Mouse (Mus musculus) layer of hippocampus, adult 9-11 months (tissue): Measurements from ENCODE around the gene Otud4.
"Not testable (repeated sequence)": the region's sequence is repeated elsewhere in the genome, so short reads cannot be mapped to it uniquely, and the experiment has no call there.

Experiments
- DNase-seq: peaks from one replicate; pipeline ENCODE4 v3.0.0; 2022

The Otud4 gene

GRCm38 (mm10) chr8:79638707-79639549 lies 490 bp upstream of the Otud4 start:
- DNase-seq, result peak; percentile 99

- DNase-seq, result no peak
Observed at GRCm38 (mm10) chr8:79641119-79641518, 1.7 kb downstream of the Otud4 start.

- DNase-seq, result no peak
Observed at GRCm38 (mm10) chr8:79649569-79649968, 10.2 kb downstream of the Otud4 start.

- no peak for DNase-seq
Observed at GRCm38 (mm10) chr8:79650158-79650814, 10.9 kb downstream of the Otud4 start.

- DNase-seq, result no peak
Observed at GRCm38 (mm10) chr8:79653736-79654135, 14.3 kb downstream of the Otud4 start.

- DNase-seq, result not testable (repeated sequence)
Observed at GRCm38 (mm10) chr8:79658715-79659114, 19.3 kb downstream of the Otud4 start.

- DNase-seq, result peak; percentile 19
Observed at GRCm38 (mm10) chr8:79676461-79676860, 37.0 kb downstream of the Otud4 start.

- no peak for DNase-seq
Observed at GRCm38 (mm10) chr8:79679005-79679404, 39.6 kb downstream of the Otud4 start.

- DNase-seq, result not testable (repeated sequence)
Observed at GRCm38 (mm10) chr8:79680083-79680482, 40.7 kb downstream of the Otud4 start.

- no peak for DNase-seq
Observed at GRCm38 (mm10) chr8:79680555-79680954, 41.1 kb downstream of the Otud4 start.

- no peak for DNase-seq
Observed at GRCm38 (mm10) chr8:79680965-79681364, 41.5 kb downstream of the Otud4 start.

GRCm38 (mm10) chr8:79685927-79686326 lies 46.5 kb downstream of the Otud4 start:
- DNase-seq, result not testable (repeated sequence)

- no peak for DNase-seq
Observed at GRCm38 (mm10) chr8:79692531-79692930, 53.1 kb downstream of the Otud4 start.

- DNase-seq, result no peak
Observed at GRCm38 (mm10) chr8:79706687-79707086, 67.3 kb downstream of the Otud4 start.

GRCm38 (mm10) chr8:79711064-79711961 lies 71.9 kb downstream of the Otud4 start, which contains the start of the genes Abce1 and Anapc10:
Gene Abce1 (minus strand): TSS chr8:79711740.
Gene Anapc10 (plus strand): TSS chr8:79711820.
- peak; percentile 97 for DNase-seq

- DNase-seq, result no peak
Observed at GRCm38 (mm10) chr8:79712676-79713075, 73.3 kb downstream of the Otud4 start.

GRCm38 (mm10) chr8:79721537-79721936 lies 82.1 kb downstream of the Otud4 start:
- no peak for DNase-seq

- no peak for DNase-seq
Observed at GRCm38 (mm10) chr8:79723308-79723707, 83.9 kb downstream of the Otud4 start.

GRCm38 (mm10) chr8:79724589-79724988 lies 85.2 kb downstream of the Otud4 start:
- no peak for DNase-seq
